Mouse (Mus musculus): ENCODE results near the gene Hsd17b2. TPM values are rescaled to one million over a fixed set of nuclear protein-coding genes. Genes with fewer than 3 reads are reported as not detected.
A peak's percentile ranks its signal among the peaks of the same experiment; 100 is the strongest.

The Hsd17b2 gene
- total RNA-seq (2021) = not detected

DNA sequence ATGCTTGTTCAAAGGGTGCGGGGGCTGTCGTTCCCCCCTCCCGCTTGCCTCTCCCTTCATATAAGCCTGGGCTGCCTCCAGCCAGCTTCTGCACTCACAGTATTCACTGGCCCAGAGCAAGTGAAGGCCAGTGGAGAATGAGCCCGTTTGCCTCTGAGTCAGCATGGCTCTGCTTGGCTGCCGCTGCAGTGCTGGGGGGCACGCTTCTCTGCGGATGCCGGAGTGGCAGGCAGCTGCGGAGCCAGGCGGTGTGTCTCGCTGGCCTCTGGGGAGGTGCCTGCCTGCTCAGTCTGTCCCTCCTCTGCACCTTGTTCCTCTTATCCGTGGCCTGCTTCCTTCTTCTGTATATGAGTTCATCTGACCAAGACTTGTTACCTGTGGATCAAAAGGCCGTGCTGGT, at the start of gene Hsd17b2:
Gene Hsd17b2 (plus strand): TSS at position 46 of the 400 bp plus-strand sequence.
- DNase-seq = no peak

DNA sequence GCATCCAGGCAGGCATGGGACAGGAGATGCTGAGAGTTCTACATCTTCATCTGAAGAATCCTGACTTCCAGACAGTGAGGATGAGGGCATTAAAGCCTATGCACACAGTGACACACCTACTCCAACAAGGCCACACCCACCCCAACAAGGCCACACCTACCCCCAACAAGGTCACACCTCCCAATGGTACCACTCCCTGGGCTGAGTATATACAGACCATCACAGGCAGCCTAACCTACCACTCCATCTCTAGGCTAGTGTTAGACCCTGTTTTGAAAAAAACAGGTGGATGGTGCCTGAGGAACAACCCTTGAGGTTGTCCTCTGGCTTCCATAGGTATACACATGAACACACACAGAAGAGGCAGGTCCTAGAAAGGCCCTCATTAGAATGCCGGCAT, 49.4 kb upstream of the Hsd17b2 start:
- DNase-seq = no peak

DNA sequence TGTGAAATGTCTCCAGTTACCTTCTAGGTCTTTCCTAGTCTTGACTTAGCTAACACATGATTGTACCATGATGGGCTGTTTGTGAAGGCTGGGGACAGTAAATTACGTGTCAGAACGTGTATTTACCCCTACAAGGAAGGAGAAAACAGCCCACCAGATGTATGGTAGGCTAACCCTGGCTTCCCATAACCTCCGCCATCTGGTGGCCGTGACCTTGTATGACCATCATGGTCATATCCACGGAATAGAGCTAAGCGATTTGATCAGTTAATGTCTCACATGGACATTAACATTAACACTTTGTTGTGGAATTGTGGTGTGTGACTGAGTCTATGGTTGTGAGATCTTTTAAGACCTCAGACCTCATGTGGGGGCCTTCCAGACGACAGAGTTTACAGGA, 42.7 kb upstream of the Hsd17b2 start:
- DNase-seq = no peak

DNA sequence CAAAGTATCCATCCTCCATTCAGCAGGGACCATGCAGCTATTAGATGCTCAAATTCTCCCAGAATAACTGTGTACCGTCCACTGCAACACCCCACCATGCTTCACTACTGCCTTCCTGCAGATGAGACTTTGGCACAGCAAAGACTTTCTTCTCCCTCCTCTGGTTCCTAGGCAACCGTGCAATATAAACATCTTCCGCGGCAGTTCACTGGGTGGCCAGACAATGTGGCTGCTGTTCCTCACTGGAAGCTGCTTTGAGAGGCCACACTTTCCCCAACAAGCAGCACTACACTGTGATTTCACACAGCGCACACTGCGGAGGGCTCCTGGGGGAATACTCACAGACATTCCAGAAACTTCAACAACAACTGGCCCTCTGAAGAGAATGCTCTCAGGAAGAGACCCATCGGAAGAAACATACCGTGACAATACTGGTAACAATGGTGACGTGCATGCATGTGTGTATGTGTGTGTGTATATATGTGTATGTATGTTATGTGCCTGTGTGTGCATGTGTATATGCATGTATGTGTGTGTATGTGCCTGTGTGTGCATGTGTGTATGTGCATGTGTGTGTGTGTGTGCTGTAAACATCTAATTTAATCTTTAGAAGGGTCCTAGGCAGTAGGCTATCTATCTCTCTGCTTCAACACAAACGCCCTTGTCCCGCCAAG, 41.2 kb upstream of the Hsd17b2 start:
- peak; percentile 38 for DNase-seq

DNA sequence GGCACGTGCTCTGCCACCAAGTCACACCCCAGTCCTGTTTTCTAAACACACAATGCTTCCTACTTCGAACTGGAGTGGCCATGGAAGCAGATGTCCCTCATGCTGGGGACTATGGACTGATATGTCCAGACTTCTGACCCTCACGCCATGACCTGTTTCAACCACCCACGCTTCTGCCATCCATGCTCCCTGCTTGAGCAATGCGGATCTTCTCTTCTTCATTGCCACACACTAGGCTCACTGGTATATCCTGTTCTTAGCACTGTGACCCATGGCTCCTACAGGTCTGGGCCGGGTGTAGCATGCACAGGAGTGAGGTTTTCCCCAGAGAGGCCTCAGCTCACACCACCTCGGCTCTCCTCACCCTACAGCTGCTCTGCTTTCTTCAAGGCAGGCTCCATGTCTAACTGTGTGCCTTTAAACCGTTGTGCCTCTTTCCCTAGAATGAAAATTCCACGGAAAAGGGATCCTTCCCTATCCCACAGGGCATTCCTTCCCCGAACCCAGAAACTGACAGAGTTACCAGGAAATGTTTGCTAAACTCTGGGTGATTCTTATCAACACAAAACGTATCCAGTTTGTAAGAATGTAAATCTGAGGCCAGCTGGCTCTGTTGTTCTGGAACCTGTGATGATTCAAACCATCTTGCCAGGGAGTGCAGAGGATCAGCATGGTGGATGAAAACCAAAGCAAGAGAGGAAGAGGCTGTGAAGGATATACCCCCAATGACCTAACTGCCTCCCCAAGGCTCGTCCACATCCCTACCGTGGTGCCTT, 34.2 kb upstream of the Hsd17b2 start:
- no peak for DNase-seq

DNA sequence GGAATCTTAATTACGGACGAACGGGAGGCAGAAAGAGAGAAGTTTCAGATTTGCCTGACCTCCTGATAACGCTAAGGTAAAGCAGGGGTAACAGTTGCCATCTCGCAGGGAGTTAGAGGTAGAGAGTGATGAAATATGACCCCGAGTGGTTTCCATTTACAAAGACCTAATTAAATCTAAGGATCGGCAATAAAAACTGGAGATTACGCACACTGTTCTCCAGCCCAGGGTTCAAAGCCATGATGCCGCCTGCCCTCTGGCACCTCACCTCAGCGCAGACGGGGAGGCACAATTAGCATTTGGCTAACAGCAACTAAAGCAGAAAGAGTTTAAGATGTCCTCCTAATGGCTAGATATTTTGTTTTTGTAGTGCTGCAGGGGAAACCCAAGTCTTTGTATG, 31.2 kb upstream of the Hsd17b2 start:
- DNase-seq = no peak

DNA sequence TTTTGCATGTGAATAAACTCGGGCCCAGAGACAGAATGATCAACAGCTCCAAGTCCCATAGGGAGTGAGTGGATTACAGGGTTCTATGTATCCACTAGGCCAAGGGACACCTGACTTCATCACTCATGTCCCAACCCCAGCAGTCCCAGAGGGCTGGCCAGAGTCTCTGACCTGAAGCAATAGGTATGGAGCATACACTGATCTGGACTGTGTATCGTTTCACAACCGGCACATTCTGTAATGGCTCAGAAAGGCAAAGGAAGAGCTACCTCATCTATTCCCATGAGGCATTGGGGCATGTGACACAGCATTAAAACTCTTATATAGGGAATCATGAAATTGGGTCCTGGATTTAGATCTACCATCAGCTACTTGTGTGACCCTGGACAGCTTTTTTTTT, 29.1 kb upstream of the Hsd17b2 start:
- DNase-seq = no peak

DNA sequence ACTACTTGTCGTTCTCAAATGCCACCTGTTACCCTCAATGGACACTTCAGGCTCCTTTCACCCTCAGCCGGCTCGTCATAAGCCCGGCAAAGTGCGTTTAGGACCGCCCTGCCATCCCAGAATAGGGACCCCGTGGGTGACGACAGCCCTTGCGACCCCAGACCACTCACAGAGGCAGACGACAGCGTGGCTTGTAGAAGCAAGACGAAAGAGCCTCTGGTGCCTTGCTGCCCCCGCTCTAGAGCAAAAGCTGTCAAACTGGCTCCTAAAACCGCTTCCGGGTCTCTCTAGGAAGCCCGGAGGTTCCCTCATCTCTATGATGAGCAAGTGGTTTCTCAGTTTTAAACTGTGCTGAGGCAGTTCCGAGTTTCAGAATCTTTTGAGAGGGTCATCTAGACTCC, 28.3 kb upstream of the Hsd17b2 start, which contains the start of gene Sdr42e1:
Gene Sdr42e1 (minus strand): TSS at position 260 of the 401 bp plus-strand sequence.
- DNase-seq = peak; percentile 37

DNA sequence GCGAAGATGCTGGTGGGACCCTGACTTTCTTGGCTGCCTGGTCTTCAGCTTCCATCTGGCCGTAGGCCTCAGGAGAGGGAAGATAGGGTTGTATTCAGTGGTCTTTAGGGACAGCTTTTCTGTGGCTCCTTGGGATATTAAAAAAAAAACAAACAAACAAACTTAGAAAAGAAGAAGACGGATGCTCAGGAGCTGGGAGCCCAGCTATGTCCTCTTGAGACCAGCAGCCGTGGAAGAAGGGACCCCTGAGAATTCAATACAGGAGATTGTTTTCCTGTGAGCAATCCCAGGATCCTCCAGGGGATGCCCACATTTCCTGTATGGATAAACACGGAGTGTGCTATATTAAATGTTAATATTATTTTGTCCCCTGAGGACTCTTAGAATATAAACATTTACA, 26.5 kb upstream of the Hsd17b2 start:
- no peak for DNase-seq

DNA sequence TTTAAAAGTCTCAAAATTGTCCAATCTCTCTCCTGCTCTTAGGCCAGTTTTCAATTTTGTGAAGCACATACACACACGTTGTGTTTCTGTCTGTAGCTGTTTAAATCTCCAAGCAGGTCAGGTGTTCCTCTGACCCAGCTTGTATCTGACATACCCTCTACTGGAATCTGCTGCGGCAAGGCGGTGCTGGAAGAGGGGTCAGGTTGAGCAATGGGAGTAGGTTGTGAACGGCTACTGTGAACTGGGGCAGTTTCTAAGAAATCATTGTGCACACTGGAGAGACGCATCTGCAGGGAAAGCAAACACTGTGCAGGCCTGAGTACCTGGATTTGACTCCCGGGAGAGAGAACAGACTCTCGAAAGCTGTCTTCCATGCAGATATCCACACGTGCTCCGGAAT, 25.2 kb upstream of the Hsd17b2 start:
- DNase-seq = no peak

DNA sequence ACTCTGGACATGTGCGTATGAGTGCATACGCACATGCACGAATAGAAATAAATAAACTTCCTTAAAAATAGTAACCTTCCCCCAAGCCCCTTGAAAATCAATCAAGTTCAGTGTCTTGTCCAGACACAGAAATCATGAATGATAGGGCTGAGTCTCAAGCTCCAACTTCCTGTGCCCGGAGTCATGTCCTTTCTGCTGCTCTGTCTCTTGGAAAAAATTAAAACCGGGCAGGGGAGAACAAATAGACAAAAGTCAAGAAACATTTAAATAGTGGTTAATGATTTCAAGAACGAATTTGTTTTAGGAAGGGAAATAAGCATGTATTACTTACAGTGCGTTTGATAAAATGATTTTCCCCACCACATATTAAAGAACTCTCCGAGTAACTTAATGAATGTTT, 24.7 kb upstream of the Hsd17b2 start:
- no peak for DNase-seq

DNA sequence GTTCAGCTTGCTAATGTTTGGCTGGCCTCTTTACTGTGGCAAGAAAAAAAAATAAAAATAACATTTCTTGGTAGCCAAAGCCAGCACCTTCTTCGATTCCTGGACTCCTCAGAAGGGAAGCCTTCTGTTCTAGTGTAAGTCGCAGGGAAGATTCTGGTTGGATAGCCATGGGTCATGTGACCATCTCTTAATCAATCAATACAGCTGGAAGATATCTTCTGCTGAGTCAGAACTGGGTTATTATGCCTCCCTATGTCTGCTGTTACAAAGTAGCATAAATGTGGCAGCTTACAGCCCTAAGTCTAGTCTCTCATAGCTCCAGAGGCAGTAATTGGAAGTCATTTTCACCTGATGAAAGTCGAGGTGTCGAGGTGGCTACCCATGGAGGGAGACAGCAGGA, 23.1 kb upstream of the Hsd17b2 start:
- DNase-seq = no peak

DNA sequence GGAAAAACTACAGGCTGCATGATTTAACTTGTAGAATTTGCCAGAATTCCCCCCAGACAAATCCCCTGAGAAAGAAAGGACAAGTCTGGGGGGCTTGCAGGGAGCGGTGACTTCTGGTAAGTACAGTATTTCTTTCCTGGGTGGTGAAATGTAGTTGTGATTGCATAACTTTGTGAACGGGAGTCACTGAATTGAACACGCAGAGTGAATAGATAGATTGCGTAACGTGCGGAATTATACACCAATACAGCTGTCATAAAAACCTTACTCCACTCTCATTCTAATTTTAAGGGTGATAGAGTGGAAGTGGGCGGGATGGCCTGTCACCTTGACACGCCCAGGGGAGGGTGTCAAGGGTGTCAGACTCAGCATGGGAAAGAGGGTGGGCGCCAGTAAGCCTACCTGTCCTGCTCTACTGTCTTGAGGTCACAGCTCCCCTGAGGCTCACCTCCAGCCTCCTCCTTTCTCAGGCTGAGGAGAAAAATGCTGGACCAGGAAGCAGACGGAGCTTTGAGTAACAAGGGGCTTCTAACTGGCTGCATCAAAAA, 17.7 kb upstream of the Hsd17b2 start:
- DNase-seq = no peak

DNA sequence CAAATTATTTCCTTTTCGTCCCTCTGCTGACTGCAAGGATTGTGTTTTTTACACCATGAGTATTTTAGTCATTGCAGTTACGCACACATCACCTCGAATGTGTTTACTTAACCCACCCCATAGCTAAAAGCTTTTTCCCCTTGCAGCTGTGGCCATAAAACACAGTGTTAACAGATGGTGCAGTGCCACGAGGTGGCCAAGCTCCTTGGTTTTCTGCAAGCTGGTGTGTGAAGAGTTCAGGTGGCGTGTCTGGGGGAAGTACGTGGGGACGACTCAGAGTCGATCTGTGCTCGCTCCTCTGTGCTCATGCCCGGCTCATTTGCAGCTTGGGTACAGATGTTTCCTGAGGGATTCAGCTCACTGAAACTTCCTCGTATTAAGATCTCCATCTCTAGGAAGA, 17.2 kb upstream of the Hsd17b2 start:
- no peak for DNase-seq

DNA sequence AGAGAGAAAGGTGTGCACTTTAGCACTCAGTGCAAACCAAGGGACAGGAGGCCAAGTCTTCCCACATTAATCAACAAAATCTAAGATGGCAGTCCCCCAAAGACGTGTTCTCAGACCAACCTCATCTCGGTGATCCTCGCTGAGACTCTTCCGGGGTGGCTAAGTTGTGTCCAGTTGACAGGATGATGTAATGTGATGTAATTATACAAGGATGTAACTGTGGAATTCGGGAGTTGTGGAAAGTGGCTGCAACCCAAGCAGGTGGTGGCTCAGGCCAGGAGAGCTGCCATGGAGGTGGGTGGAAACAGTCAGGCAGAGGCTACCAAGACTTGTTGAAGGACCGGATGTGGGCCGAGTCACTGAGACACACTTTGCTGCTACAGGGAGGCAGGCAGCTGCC, 13.8 kb upstream of the Hsd17b2 start:
- DNase-seq = no peak

DNA sequence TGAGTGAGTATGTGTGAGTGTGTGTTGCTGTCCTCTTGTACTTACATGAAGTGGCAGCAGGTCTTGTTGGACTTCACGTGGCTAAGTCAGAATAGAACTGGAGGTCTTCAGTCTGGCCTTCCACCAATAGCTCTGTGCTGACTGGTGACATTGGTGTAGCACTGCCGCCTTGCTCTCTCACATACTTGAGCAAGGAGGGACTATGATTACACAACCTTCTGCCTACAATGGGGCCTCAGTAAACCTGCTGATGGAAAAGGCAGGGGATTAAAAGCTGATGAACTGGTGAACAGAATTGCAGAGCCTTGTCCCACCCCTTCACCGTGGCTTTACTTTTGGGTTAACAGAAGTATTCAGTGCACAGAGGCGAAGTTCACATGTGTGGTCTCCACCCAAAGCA, 9.6 kb upstream of the Hsd17b2 start:
- no peak for DNase-seq

DNA sequence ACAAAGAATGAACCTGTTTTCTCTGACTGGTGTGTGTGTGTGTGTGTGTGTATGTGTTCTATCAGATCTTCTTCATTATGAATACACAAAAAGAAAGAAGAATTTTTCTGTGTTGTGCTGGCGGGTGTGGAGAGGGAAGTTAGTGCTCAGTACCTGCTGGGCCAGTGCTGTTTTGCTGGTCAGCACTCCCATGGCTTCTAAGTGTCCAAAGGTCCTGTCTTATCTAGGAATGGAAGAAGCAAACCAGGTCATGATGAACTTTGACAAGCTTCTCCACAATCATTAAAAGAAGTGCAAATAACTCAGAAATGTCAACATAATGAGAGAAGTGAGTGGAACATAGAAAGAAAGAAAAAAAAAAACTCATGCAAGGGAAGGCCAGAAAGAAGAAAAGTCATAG, 6.1 kb upstream of the Hsd17b2 start:
- DNase-seq = no peak

DNA sequence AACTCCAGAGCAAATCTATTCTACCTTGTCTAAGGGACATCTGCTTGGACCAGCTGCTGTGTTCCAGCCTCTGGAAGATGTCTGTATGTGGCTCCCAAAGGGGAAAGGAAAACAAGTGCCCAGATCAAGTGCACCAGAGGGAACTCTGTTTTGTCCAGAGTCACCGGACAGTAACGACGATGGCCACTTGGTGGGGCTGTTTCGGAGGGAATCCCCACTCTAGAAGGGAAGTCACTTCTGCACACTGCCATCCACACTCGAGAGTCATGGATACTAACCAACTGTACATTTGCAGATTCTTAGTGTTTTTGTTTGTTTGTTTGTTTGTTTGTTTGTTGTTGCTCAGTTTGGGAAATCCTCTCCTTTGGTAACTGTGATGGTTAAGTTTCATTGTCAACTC, 4.5 kb upstream of the Hsd17b2 start:
- peak; percentile 55 for DNase-seq

DNA sequence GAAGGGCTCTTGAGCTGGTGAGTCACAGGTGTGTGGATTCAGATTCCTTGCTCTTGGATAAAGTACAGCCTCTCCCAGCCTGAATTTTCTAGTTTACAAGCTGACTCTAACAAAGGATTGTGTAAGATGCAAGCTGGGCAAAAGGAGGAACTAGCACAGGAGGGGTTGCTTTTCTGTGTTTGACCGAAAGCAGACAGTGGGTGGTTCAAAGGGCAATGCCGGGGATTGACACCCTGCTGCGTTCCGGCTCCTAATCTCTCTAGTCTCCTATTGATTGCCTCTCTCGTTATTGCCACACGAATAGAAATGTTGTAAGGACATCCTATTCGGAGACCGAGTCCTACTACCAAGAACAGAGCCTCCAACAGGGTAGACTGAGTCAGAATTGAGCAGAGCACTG, 1.0 kb upstream of the Hsd17b2 start:
- no peak for DNase-seq

DNA sequence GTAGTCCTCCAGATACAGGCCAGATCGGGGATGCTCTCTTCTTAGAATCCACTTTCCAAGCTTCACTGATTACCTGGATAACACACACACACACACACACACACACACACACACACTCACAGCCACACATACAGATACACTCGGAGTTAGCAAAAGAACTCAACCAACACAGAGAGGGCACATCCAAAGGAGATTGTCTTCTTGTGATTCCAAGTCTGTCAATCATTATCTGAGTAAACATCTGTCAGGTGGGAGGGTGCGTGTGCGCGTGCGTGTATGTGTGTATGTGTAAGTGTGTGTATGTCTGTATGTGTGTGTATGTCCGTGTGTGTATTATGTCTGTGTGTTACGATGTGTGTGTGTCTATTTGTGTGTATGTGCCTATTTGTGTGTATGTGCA, 458 bp upstream of the Hsd17b2 start:
- DNase-seq = no peak

DNA sequence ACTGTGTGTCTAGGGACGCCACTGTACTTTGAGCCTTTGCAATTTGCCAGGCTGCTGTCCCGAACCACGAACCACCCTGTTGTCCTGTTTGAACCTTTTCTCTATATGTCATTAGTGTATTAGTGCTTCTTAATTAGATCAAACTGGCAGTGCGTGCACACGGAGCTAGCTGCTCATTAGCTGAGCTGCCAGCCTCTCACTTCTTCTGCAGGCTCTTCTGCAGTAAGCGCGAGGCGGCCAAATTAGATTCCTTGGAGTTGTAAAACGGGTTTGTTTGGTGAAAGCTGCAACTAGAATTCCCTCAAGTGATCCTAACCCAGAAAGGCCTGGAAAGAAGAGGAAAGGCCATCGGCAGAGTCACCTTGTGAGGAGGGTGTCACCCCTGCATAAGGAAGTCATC, 997 bp downstream of the Hsd17b2 start:
- DNase-seq = no peak

DNA sequence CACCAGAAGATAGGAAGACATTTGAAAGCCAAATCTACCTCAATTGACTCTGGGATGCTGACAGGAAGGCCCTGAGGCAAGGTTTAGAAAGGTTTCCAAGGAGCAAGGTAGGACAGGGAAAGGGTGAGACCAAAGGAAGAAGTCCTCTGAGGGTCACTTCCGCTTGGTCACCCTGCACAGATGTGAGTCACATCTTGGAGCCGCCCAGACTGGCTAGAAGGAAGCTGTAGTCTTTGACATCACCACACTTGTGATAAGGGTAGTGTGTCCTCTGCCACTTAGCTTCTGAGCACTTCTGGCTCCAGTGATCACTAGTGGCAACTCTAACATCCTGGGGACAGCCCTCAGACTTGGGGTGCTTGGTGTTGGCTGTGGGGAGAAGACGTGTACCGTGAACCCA, 4.4 kb downstream of the Hsd17b2 start:
- no peak for DNase-seq

DNA sequence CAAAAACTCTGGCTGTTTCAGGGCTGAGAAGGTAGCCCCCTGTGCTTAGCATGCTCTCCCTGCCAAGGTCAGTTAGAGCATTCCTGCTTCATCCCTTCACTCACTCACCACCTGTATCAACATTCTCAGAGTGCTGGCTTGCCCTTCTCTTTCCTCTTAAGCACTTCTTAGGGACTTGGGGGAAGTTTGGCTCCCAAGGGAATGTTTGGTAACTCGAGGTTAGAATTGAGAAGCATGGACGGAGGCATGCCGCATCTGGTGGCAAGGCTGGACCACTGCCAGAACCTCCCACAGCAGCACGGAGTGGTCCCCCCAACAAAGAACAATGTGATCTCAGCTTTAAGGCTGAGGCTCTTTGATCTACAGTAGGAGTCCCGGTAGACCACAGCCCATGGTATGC, 10.5 kb downstream of the Hsd17b2 start:
- no peak for DNase-seq

DNA sequence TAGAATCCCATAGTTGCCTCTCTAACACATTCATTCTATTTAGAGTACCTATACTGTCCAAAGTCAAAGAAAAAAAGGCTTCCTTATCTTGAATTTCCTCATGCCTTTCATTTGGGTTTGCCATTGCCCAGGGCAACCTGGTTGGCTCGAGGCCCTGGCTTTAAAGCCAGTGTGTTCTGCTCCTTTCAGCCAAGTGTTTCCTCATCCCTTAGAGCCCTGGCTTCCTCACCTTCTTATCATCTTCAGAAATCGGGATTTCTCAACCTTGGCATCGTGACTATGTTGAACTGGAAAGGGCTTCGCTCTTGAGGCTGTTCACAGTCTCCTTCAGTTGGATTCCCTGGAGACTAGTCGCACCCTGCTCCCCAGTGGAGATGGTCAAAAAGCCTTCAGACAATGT, 12.9 kb downstream of the Hsd17b2 start:
- DNase-seq = no peak

Measured in heart, postnatal 4 days (tissue).